Mouse (Mus musculus) hindbrain, embryonic 16.5 days (tissue): ENCODE measurements around the gene Gif. TPM values are rescaled to one million over a fixed set of nuclear protein-coding genes. Genes with fewer than 3 reads are reported as not detected.

Source experiments
- ATAC-seq: fragments of 200-750 bp; cut with Nextera tagmentation; 2 replicates; pipeline ENCODE4 v1.8.0; 2017; ENCODE audit warnings: moderate TSS enrichment, moderate library complexity
- H3K27ac ChIP-seq: fragments of 300-500 bp; sonication (generic); 2 replicates; pipeline ENCODE4 v1.5.1; 2014; ENCODE audit warnings: low read depth, mild to moderate bottlenecking, control low read depth, low read length, moderate library complexity
- H3K27me3 ChIP-seq: fragments of 300-500 bp; sonication (generic); replicated peaks from 2 replicates; pipeline ENCODE4 v1.6.1; 2014; ENCODE audit warnings: low read length; ENCODE audit not compliant: control insufficient read depth, insufficient read depth
- H3K36me3 ChIP-seq: fragments of 300-500 bp; sonication (generic); 2 replicates; pipeline ENCODE4 v1.6.1; 2014; ENCODE audit warnings: mild to moderate bottlenecking, low read length, moderate library complexity, mixed read lengths; ENCODE audit not compliant: control insufficient read depth, insufficient read depth
- H3K4me1 ChIP-seq: fragments of 300-500 bp; sonication (generic); 2 replicates; pipeline ENCODE4 v1.6.1; 2014; ENCODE audit warnings: low read depth, low read length; ENCODE audit not compliant: control insufficient read depth, insufficient read depth
- H3K4me2 ChIP-seq: fragments of 300-500 bp; sonication (generic); 2 replicates; pipeline ENCODE4 v1.6.1; 2014; ENCODE audit warnings: mild to moderate bottlenecking, low read length, control low read depth, moderate library complexity
- H3K4me3 ChIP-seq: fragments of 300-500 bp; sonication (generic); 2 replicates; pipeline ENCODE4 v1.5.1; 2014; ENCODE audit warnings: mild to moderate bottlenecking, low read length, control low read depth, moderate library complexity
- H3K9ac ChIP-seq: fragments of 300-500 bp; sonication (generic); 2 replicates; pipeline ENCODE4 v1.6.1; 2014; ENCODE audit warnings: low read depth, mild to moderate bottlenecking, control low read depth, low read length, moderate library complexity
- H3K9me3 ChIP-seq: fragments of 300-500 bp; sonication (generic); 2 replicates; pipeline ENCODE4 v1.6.1; 2014; ENCODE audit warnings: mild to moderate bottlenecking, low read length, moderate library complexity; ENCODE audit not compliant: control insufficient read depth
- WGBS: fragments of 180-500 bp; shearing (Covaris S2); extraction: QIAGEN DNeasy Blood & Tissue Kit; methylation state at CpG from one replicate; pipeline ENCODE4 v1.1.7; 2014; 5-methylcytosine and 5-hydroxymethylcytosine counted together
- polyA plus RNA-seq: library from polyadenylated mRNA; unstranded; fragments of >200 nt; fragmentation: Nextera tagmentation; extraction: Ambion mirVana; gene quantifications from 2 replicates; pipeline ENCODE4 v1.2.1, GENCODE M21; 2015

Gene Gif
- polyA plus RNA-seq, 1 experiment from 2014 or later: not detected

- no peak overlapping the region for H3K4me3 ChIP-seq
- no peak overlapping the region for H3K9ac ChIP-seq
- no peak overlapping the region for H3K4me2 ChIP-seq
- H3K27ac ChIP-seq: no peak overlapping the region
- no peaks in the 10 kb centered on the region for H3K36me3 ChIP-seq
- H3K27me3 ChIP-seq: no peaks in the 10 kb centered on the region
- H3K4me1 ChIP-seq: no peaks in the 10 kb centered on the region
- H3K9me3 ChIP-seq: no peaks in the 10 kb centered on the region
- no peak for ATAC-seq
Measured at GRCm38 (mm10) chr19:11745680-11746079, 1.7 kb upstream of the Gif start.

- H3K27me3 ChIP-seq: no peaks in the 10 kb centered on the region
- no peak overlapping the region for H3K27ac ChIP-seq
- WGBS: 86% methylated on average over 3 of the region's 3 CpGs
- no peak for ATAC-seq
- H3K9me3 ChIP-seq: no peaks in the 10 kb centered on the region
- no peak overlapping the region for H3K9ac ChIP-seq
- no peak overlapping the region for H3K4me3 ChIP-seq
- no peaks in the 10 kb centered on the region for H3K4me1 ChIP-seq
- no peaks in the 10 kb centered on the region for H3K36me3 ChIP-seq
- no peak overlapping the region for H3K4me2 ChIP-seq
Measured at GRCm38 (mm10) chr19:11765059-11765458, 17.7 kb downstream of the Gif start.

- Histone ChIP-seq H3K4me1 (peaks cover 8% of the 10 kb centered on the region), H3K9me3 (no peaks in the 10 kb centered on the region), H3K4me2 (no peak overlapping the region), H3K36me3 (no peaks in the 10 kb centered on the region), H3K27me3 (no peaks in the 10 kb centered on the region), H3K9ac (no peak overlapping the region), H3K4me3 (no peak overlapping the region), H3K27ac (no peak overlapping the region)
- no peak for ATAC-seq
- 68% methylated on average over 4 of the region's 4 CpGs for WGBS
Measured at GRCm38 (mm10) chr19:11766413-11766812, 19.1 kb downstream of the Gif start.

- Histone ChIP-seq H3K36me3 (no peaks in the 10 kb centered on the region; the same call in 1 of the 2 replicates), H3K4me1 (peaks cover 8% of the 10 kb centered on the region)
Measured at GRCm38 (mm10) chr19:11768163-11768562, 20.8 kb downstream of the Gif start.

GRCm38 (mm10) chr19:11769257-11769920, 22.0 kb downstream of the Gif start:
- Histone ChIP-seq H3K9ac (no peak overlapping the region), H3K27me3 (no peaks in the 10 kb centered on the region), H3K4me1 (peaks cover 8% of the 10 kb centered on the region), H3K4me3 (no peak overlapping the region; the same call in 1 of the 2 replicates), H3K4me2 (peak overlapping the region; percentile 88), H3K36me3 (peaks cover 3% of the 10 kb centered on the region; the same call in 1 of the 2 replicates), H3K27ac (no peak overlapping the region), H3K9me3 (no peaks in the 10 kb centered on the region)
- ATAC-seq: no peak
- WGBS: 93% methylated on average over 5 of the region's 5 CpGs

More at GRCm38 (mm10) chr19:11768163-11768562, 20.8 kb downstream of the Gif start:
- Histone ChIP-seq H3K27ac (no peak overlapping the region), H3K27me3 (no peaks in the 10 kb centered on the region), H3K9ac (no peak overlapping the region), H3K9me3 (no peaks in the 10 kb centered on the region), H3K4me3 (no peak overlapping the region), H3K4me2 (no peak overlapping the region)
- 17% methylated on average over 3 of the region's 3 CpGs for WGBS
- ATAC-seq: no peak

- H3K4me1 ChIP-seq: peaks cover 8% of the 10 kb centered on the region
- peak within 1 kb of the TSS; percentile 68 for H3K9ac ChIP-seq
- H3K9me3 ChIP-seq: no peaks in the 10 kb centered on the region
- H3K4me3 ChIP-seq: peak within 1 kb of the TSS; percentile 59
- H3K36me3 ChIP-seq: peaks cover 6% of the 10 kb centered on the region; the same call in 1 of the 2 replicates
- H3K27me3 ChIP-seq: no peaks in the 10 kb centered on the region
- peak within 1 kb of the TSS; percentile 88 for H3K4me2 ChIP-seq
- ATAC-seq: peak; percentile 96
- H3K27ac ChIP-seq: peak within 1 kb of the TSS; percentile 57
- 1% methylated on average over 30 of the region's 30 CpGs for WGBS
Measured at GRCm38 (mm10) chr19:11770205-11770892, 23.0 kb downstream of the Gif start, which contains the start of gene Mrpl16. Gene Mrpl16, plus strand, starts transcription at chr19:11770391.

- Histone ChIP-seq H3K27me3 (no peaks in the 10 kb centered on the region), H3K9ac (no peak overlapping the region), H3K4me2 (no peak overlapping the region), H3K4me1 (no peaks in the 10 kb centered on the region), H3K4me3 (no peak overlapping the region), H3K36me3 (peaks cover 9% of the 10 kb centered on the region; the same call in 1 of the 2 replicates), H3K27ac (no peak overlapping the region), H3K9me3 (no peaks in the 10 kb centered on the region)
- ATAC-seq: peak; percentile 72; the same call in 1 of the 2 replicates
- WGBS: 55% methylated on average over 7 of the region's 7 CpGs
Measured at GRCm38 (mm10) chr19:11777191-11777865, 30.0 kb downstream of the Gif start.

GRCm38 (mm10) chr19:11785409-11786154, 38.2 kb downstream of the Gif start:
- Histone ChIP-seq H3K4me1 (no peaks in the 10 kb centered on the region), H3K4me2 (no peak overlapping the region), H3K27me3 (no peaks in the 10 kb centered on the region), H3K4me3 (no peak overlapping the region), H3K36me3 (peaks cover 16% of the 10 kb centered on the region), H3K27ac (no peak overlapping the region), H3K9ac (no peak overlapping the region), H3K9me3 (no peaks in the 10 kb centered on the region)
- no peak for ATAC-seq
- WGBS: 89% methylated on average over 14 of the region's 14 CpGs
